Mouse (Mus musculus) stomach, embryonic 15.5 days (tissue): ENCODE measurements at regions not wholly inside any gene's neighbourhood (a gene's known extent, or its start where the extent isn't known, plus 50 kb on each side); places are given as distances from the start of the nearest gene placed in this dataset.

Source experiments
- ATAC-seq: fragments of 200-750 bp; cut with Nextera tagmentation; 2 replicates; pipeline ENCODE4 v1.8.0; 2017; ENCODE audit warnings: low read depth, moderate number of reproducible peaks, moderate TSS enrichment; ENCODE audit not compliant: insufficient read depth, low FRiP score
- H3K27ac ChIP-seq: fragments of 300-500 bp; sonication (generic); 2 replicates; pipeline ENCODE4 v1.5.1; 2015; ENCODE audit warnings: mild to moderate bottlenecking, inconsistent platforms
- H3K27me3 ChIP-seq: fragments of 300-500 bp; sonication (generic); replicated peaks from 2 replicates; pipeline ENCODE4 v1.6.1; 2015; ENCODE audit warnings: inconsistent platforms
- H3K36me3 ChIP-seq: fragments of 300-500 bp; sonication (generic); 2 replicates; pipeline ENCODE4 v1.6.1; 2015; ENCODE audit warnings: inconsistent platforms
- H3K4me1 ChIP-seq: fragments of 300-500 bp; sonication (generic); 2 replicates; pipeline ENCODE4 v1.6.1; 2015; ENCODE audit warnings: inconsistent platforms
- H3K4me2 ChIP-seq: fragments of 300-500 bp; sonication (generic); 2 replicates; pipeline ENCODE4 v1.6.1; 2015; ENCODE audit warnings: mild to moderate bottlenecking, inconsistent platforms
- H3K4me3 ChIP-seq: fragments of 300-500 bp; sonication (generic); replicated peaks from 2 replicates; pipeline ENCODE4 v1.5.1; 2015; ENCODE audit warnings: inconsistent platforms
- H3K9ac ChIP-seq: fragments of 300-500 bp; sonication (generic); 2 replicates; pipeline ENCODE4 v1.6.1; 2015; ENCODE audit warnings: inconsistent platforms
- H3K9me3 ChIP-seq: fragments of 300-500 bp; sonication (generic); 2 replicates; pipeline ENCODE4 v1.6.1; 2016; ENCODE audit warnings: inconsistent platforms
- WGBS: fragments of 180-500 bp; shearing (Covaris S2); methylation state at CpG from one replicate; pipeline ENCODE4 v1.1.7; 2015; 5-methylcytosine and 5-hydroxymethylcytosine counted together

- Histone ChIP-seq H3K4me2 (no peak overlapping the region), H3K9ac (no peak overlapping the region), H3K4me3 (no peak overlapping the region), H3K36me3 (no peaks in the 10 kb centered on the region), H3K9me3 (no peaks in the 10 kb centered on the region), H3K4me1 (no peaks in the 10 kb centered on the region), H3K27me3 (no peaks in the 10 kb centered on the region), H3K27ac (no peak overlapping the region)
- no peak for ATAC-seq
- 76% methylated on average over 3 of the region's 3 CpGs for WGBS
Observed at GRCm38 (mm10) chr2:139325501-139325900, 168.2 kb upstream of the Sptlc3 start.

GRCm38 (mm10) chr2:139334681-139335080, 159.0 kb upstream of the Sptlc3 start:
- no peaks in the 10 kb centered on the region for H3K9me3 ChIP-seq
- H3K4me1 ChIP-seq, result no peaks in the 10 kb centered on the region
- H3K4me3 ChIP-seq, result no peak overlapping the region
- H3K4me2 ChIP-seq, result no peak overlapping the region
- H3K36me3 ChIP-seq, result no peaks in the 10 kb centered on the region
- no peak overlapping the region for H3K9ac ChIP-seq
- no peak overlapping the region for H3K27ac ChIP-seq
- ATAC-seq, result no peak
- no peaks in the 10 kb centered on the region for H3K27me3 ChIP-seq
- 44% methylated on average over 1 of the region's 1 CpGs for WGBS

- 79% methylated on average over 4 of the region's 4 CpGs for WGBS
- no peak for ATAC-seq
- no peaks in the 10 kb centered on the region for H3K4me1 ChIP-seq
- no peak overlapping the region for H3K27ac ChIP-seq
- no peak overlapping the region for H3K4me2 ChIP-seq
- no peaks in the 10 kb centered on the region for H3K36me3 ChIP-seq
- no peaks in the 10 kb centered on the region for H3K9me3 ChIP-seq
- H3K27me3 ChIP-seq, result no peaks in the 10 kb centered on the region
- H3K4me3 ChIP-seq, result no peak overlapping the region
- no peak overlapping the region for H3K9ac ChIP-seq
Observed at GRCm38 (mm10) chr2:139338240-139338639, 155.5 kb upstream of the Sptlc3 start.

GRCm38 (mm10) chr2:139356280-139357010, 137.3 kb upstream of the Sptlc3 start:
- H3K9ac ChIP-seq, result no peak overlapping the region
- ATAC-seq, result no peak
- 87% methylated on average over 3 of the region's 3 CpGs for WGBS
- no peaks in the 10 kb centered on the region for H3K4me1 ChIP-seq
- H3K4me3 ChIP-seq, result no peak overlapping the region
- no peaks in the 10 kb centered on the region for H3K27me3 ChIP-seq
- no peak overlapping the region for H3K4me2 ChIP-seq
- no peaks in the 10 kb centered on the region for H3K9me3 ChIP-seq
- no peaks in the 10 kb centered on the region for H3K36me3 ChIP-seq
- H3K27ac ChIP-seq, result no peak overlapping the region

GRCm38 (mm10) chr2:139362245-139362847, 131.4 kb upstream of the Sptlc3 start:
- Histone ChIP-seq H3K9me3 (no peaks in the 10 kb centered on the region), H3K27me3 (no peaks in the 10 kb centered on the region), H3K4me3 (no peak overlapping the region), H3K27ac (no peak overlapping the region), H3K4me1 (no peaks in the 10 kb centered on the region), H3K36me3 (no peaks in the 10 kb centered on the region), H3K9ac (no peak overlapping the region), H3K4me2 (no peak overlapping the region)
- ATAC-seq, result no peak
- 76% methylated on average over 1 of the region's 1 CpGs for WGBS

GRCm38 (mm10) chr2:139370070-139370469, 123.6 kb upstream of the Sptlc3 start:
- no peak overlapping the region for H3K9ac ChIP-seq
- H3K4me2 ChIP-seq, result no peak overlapping the region
- no peak for ATAC-seq
- no peaks in the 10 kb centered on the region for H3K27me3 ChIP-seq
- no peaks in the 10 kb centered on the region for H3K4me1 ChIP-seq
- H3K27ac ChIP-seq, result no peak overlapping the region
- no peaks in the 10 kb centered on the region for H3K9me3 ChIP-seq
- H3K36me3 ChIP-seq, result no peaks in the 10 kb centered on the region
- no peak overlapping the region for H3K4me3 ChIP-seq
- WGBS, result 14% methylated on average over 1 of the region's 1 CpGs

- WGBS, result 79% methylated on average over 6 of the region's 6 CpGs
- no peak for ATAC-seq
- Histone ChIP-seq H3K4me2 (no peak overlapping the region), H3K4me1 (no peaks in the 10 kb centered on the region), H3K9ac (no peak overlapping the region), H3K27ac (no peak overlapping the region), H3K4me3 (no peak overlapping the region), H3K9me3 (no peaks in the 10 kb centered on the region), H3K27me3 (no peaks in the 10 kb centered on the region), H3K36me3 (no peaks in the 10 kb centered on the region)
Observed at GRCm38 (mm10) chr2:139380285-139380684, 113.4 kb upstream of the Sptlc3 start.

- Histone ChIP-seq H3K4me3 (no peak overlapping the region), H3K4me1 (no peaks in the 10 kb centered on the region), H3K27ac (no peak overlapping the region), H3K9me3 (no peaks in the 10 kb centered on the region), H3K4me2 (no peak overlapping the region), H3K9ac (no peak overlapping the region), H3K27me3 (no peaks in the 10 kb centered on the region), H3K36me3 (no peaks in the 10 kb centered on the region)
- WGBS, result 0% methylated on average over 1 of the region's 1 CpGs
- ATAC-seq, result peak; percentile 31; the same call in 1 of the 2 replicates
Observed at GRCm38 (mm10) chr2:139381628-139382027, 112.1 kb upstream of the Sptlc3 start.

- Histone ChIP-seq H3K4me2 (no peak overlapping the region), H3K27ac (no peak overlapping the region), H3K9ac (no peak overlapping the region), H3K4me1 (no peaks in the 10 kb centered on the region), H3K9me3 (no peaks in the 10 kb centered on the region), H3K36me3 (no peaks in the 10 kb centered on the region), H3K27me3 (no peaks in the 10 kb centered on the region), H3K4me3 (no peak overlapping the region)
- no peak for ATAC-seq
- WGBS, result 69% methylated on average over 3 of the region's 3 CpGs
Observed at GRCm38 (mm10) chr2:139413559-139413958, 80.2 kb upstream of the Sptlc3 start.

GRCm38 (mm10) chr2:139417506-139417905, 76.2 kb upstream of the Sptlc3 start:
- H3K9me3 ChIP-seq, result no peaks in the 10 kb centered on the region
- H3K9ac ChIP-seq, result no peak overlapping the region
- H3K36me3 ChIP-seq, result no peaks in the 10 kb centered on the region
- H3K4me2 ChIP-seq, result no peak overlapping the region
- no peaks in the 10 kb centered on the region for H3K27me3 ChIP-seq
- H3K4me1 ChIP-seq, result no peaks in the 10 kb centered on the region
- no peak overlapping the region for H3K27ac ChIP-seq
- ATAC-seq, result no peak
- H3K4me3 ChIP-seq, result no peak overlapping the region
- WGBS, result 34% methylated on average over 1 of the region's 1 CpGs

GRCm38 (mm10) chr2:139422678-139423077, 71.0 kb upstream of the Sptlc3 start:
- WGBS, result 74% methylated on average over 3 of the region's 3 CpGs
- Histone ChIP-seq H3K27ac (no peak overlapping the region), H3K9ac (no peak overlapping the region), H3K9me3 (no peaks in the 10 kb centered on the region), H3K36me3 (no peaks in the 10 kb centered on the region), H3K4me2 (no peak overlapping the region), H3K4me1 (no peaks in the 10 kb centered on the region), H3K4me3 (no peak overlapping the region), H3K27me3 (no peaks in the 10 kb centered on the region)
- ATAC-seq, result no peak

GRCm38 (mm10) chr2:139423413-139423812, 70.3 kb upstream of the Sptlc3 start:
- no peaks in the 10 kb centered on the region for H3K27me3 ChIP-seq
- no peaks in the 10 kb centered on the region for H3K9me3 ChIP-seq
- H3K9ac ChIP-seq, result no peak overlapping the region
- no peaks in the 10 kb centered on the region for H3K36me3 ChIP-seq
- H3K4me1 ChIP-seq, result no peaks in the 10 kb centered on the region
- H3K27ac ChIP-seq, result no peak overlapping the region
- H3K4me2 ChIP-seq, result no peak overlapping the region
- 69% methylated on average over 2 of the region's 2 CpGs for WGBS
- no peak for ATAC-seq
- no peak overlapping the region for H3K4me3 ChIP-seq
